Mouse (Mus musculus) testis, adult 2 months (tissue): ENCODE measurements around the gene Xrcc1.

Experiments used
- CTCF ChIP-seq: fragments of 200-500 bp; IDR thresholded peaks from 2 replicates; pipeline ENCODE4 v1.5.1; 2012; ENCODE audit warnings: low read depth, mild to moderate bottlenecking, inconsistent platforms, low read length, moderate library complexity; ENCODE audit not compliant: control insufficient read depth, insufficient read depth, insufficient replicate concordance
- POLR2A ChIP-seq: fragments of 200-500 bp; IDR thresholded peaks from 2 replicates; pipeline ENCODE4 v1.6.1; 2012; ENCODE audit warnings: low read depth, mild to moderate bottlenecking, inconsistent platforms, low read length, moderate library complexity; ENCODE audit not compliant: control insufficient read depth

DNA sequence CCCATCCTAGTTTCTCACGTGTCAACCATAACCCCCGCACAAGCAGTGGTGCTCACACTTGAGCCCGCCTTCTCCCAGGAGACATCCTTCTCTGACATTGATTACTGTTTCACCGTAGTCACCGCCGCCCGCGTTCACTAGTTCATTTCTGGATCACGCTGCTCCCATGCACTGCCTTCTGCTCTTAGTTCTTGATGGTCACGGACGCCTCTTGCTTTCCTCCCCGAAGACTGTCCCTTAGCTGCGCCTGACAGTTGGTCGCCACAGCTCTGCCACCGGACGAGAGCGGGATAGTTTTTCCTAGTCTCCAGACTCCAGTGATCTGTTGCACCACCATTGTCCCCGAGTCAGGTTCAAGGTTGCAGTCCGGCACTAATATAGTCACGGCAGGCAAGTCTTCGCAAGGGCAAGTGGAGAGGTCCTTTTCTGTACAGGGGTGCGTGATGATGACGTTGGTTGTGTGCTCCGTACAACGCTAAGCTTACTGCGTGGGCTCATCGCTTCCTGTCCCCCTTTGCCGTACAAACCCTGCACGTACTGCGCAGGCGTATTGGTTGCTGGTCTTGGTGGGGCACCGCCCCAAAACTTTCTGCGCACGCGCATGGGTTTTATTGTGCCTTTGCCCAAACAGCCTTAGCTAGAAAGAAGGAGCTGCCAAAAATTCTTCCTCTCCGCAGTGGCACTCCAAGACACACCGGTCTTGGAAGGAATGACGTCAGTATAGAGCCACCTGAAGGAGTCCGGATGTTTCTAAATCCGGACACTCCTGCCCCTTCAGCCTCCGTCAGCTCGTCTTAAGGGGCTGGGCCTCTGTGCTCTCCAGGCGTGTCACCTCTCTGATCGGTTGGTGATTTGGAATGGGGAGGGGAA lies 15.8 kb upstream of the Xrcc1 start, which contains the start of gene Irgq:
- TF ChIP-seq CTCF (peak; percentile 3; the same call in 1 of the 2 replicates), POLR2A (peak; percentile 39)
